Mouse (Mus musculus) lung, postnatal 14 days (tissue): ENCODE data around the gene Tob1.

Experiments
- DNase-seq: peaks from one replicate; pipeline ENCODE4 v3.0.0; 2021

Tob1 gene

DNA sequence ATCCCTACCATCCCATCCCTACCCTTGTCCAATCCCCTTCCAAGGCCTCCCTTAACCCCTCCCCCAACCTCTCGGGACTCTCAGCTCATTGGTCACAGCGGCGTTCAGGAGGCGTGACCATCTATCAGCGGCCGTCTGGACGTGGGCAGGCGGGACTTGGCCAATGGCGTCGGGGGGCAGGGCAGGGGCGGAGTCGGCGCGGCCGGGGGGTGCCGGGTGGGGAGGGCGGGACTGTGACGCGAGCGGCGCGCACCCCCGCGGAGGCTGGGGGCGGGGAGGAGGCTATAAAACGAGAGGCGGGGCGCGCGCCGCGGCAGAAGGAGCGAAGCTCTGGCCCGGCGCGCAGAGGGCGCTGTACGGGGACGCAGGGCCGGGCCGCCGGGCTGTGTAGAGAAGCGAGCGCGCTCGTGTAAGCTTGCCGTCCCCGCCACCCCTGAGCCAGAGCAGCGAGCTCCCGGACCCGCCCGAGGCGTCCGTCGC is at the start of gene Tob1:
Gene Tob1, plus strand, starts transcription at position 331 of the 480 bp plus-strand sequence.
- peak; percentile 97 for DNase-seq

DNA sequence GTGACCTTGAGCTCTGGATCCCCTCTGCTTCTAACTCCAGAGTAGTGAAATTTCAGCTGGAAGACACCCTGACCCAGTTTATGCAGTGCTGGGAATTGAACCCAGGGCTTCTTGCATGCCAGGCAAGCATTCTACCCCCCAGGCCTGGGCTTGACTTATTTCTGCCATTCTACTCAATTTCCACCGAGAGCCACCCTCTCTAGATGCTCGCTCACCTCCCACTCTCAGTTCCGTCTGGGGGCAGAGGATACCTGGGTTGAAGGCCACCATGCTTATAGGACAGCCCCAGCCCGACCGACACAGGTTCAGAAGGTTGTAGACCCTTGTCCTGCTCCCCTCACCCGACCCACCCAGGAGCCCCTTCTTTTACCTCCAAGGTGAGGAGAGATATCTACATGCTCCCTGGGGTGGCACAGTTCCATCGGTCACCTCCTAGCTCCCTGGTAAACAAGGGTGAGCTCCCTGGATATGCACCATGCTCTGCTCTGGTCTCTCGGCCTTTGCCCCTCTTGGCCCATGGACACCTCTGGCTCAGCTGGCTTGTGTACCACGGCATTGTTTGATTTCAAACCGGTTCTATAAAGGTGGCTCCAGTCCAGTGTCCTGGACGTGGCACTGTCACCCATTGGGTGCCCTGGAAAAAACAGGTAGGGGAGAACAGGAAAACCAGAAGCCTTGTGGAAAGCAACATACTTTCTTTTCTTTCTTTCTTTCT is 49.2 kb upstream of the Tob1 start:
- no peak for DNase-seq

DNA sequence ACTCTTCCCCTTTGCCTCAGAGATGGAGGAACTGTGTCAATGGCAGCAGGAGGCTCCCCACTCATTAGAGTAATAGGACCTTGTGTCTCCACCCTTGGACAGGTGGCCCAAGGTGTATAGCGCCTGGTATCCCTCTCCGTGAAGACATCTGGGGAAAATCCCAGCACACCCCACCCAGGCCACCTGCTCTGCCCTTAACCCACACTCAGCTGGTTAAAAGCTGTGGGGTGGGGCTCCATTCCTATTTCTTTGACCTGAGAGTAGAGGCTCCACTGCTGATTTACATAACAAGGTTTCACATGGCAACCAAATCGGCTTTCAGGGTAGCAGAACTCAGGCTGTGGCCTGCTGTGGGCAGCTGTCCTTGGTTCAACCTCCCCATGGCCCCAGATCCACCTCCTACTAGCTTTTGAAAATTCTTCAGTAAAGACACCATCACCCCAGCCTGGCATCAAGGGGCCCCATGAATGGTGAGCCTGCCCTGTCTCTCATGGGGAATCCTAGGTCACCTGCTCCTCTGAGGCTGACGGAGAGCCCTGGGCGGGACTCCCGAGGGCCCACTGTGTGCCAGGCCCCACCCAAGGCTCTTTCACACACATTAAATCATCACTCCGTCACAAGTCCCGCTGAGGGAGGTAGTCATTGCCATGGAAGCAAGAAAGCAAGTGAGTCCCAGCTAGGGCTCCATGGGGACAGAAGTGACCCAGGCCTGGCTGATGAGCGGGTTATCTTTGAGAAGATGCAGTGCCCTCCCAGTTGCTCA is 48.1 kb upstream of the Tob1 start:
- no peak for DNase-seq

GRCm38 (mm10) chr11:94165745-94166144 is 45.5 kb upstream of the Tob1 start:
- DNase-seq = no peak

GRCm38 (mm10) chr11:94168238-94168637 is 43.0 kb upstream of the Tob1 start:
- DNase-seq = peak; percentile 41

GRCm38 (mm10) chr11:94169596-94169995 is 41.7 kb upstream of the Tob1 start:
- DNase-seq = no peak

GRCm38 (mm10) chr11:94171691-94172090 is 39.6 kb upstream of the Tob1 start:
- no peak for DNase-seq

- DNase-seq = no peak
These were observed 39.1 kb upstream of the Tob1 start for GRCm38 (mm10) chr11:94172186-94172585.

DNA sequence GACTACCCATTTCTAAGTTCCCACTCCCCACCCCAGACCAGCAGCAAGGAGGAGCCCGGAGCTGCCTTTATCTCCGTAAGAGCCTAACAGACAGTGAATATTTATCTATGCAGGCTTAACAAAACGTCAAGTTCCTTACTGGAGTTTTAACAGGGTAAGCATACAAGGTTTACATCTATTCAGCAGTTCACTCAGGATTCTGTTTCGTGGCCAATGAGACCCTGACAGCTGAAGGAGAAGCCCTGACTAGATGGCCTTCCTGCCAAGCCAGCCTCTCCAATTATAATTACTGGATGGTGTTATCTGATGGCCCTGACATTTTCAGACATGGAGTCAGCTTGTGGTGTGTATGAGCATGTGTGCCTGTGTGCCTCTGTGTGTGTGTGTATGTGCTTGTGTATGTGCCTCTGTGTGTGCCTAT is 37.5 kb upstream of the Tob1 start:
- no peak for DNase-seq

GRCm38 (mm10) chr11:94175288-94175687 is 36.0 kb upstream of the Tob1 start:
- DNase-seq = no peak

DNA sequence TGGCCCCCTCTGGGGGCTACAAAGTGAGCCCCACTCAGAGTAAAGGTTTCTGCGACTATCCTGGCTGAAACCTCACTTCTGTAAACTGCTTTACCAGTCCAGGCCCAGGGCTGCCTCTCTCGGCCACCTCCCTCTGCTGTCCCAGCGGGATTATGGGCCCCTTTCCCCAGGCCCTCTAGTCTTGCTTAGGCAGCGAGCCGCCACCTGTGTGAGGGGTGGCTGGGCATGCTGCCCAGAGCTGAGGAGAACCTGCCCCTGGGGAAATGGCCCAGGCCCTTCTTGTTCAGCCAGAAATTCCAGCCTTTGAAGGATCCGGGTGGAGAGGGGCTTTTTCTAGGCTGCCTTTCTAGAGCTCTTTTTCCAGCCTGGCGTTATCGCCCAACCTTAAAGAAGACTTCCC is 35.6 kb upstream of the Tob1 start:
- DNase-seq = peak; percentile 30

DNA sequence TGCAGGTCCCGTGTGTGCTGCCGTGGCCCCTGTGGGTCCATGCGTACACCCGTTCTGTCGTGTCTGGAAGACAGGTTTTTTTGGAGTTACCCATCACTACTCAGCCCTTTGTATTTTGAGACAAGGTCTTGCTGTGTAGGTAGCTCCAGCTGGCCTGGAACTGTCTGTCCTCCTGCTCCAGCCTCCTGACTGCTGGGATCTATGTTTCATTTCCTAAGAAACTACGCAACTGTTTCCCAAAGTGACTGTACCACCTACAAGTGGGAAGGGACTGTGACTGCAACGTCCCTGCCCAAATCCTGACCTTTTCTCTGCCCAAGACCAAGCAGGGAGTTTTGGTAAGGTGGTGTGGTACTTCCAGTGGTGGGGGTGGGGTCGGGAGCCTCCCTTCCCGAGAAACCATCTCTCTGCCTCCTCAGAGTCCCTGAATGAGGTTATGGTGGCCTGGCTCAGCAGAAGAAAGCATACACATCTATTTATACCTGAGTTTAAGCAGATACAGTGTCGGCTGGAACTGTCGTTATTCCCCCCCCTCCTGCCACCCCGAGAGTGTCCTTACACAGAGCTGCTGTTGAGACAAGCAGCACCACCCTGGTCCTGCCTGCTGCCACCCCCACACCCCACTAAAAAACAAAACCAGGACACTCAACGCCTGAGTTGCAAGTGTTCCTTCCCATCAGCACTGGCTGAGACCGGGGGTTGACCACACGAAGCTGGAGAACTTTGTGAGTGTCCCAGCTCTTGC is 33.2 kb upstream of the Tob1 start:
- no peak for DNase-seq

DNA sequence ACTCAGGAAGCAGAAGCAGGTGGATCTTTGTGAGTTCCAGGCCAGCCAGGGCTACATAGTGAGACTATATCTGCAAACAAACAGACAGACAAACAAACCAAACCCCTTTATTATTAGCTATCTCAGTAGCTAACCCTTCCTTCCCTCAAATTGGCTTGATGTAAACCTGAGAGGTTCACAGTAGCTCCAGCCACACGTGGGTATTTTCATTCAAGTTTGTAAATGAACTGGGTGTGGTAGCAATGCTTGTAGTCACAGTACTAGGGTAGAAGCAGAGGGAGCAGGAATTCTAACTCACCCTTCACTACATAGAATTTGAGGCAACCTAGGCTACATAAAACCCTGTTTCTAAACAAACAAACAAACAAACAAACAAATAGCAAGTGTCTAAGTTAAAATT is 31.5 kb upstream of the Tob1 start:
- DNase-seq = no peak

DNA sequence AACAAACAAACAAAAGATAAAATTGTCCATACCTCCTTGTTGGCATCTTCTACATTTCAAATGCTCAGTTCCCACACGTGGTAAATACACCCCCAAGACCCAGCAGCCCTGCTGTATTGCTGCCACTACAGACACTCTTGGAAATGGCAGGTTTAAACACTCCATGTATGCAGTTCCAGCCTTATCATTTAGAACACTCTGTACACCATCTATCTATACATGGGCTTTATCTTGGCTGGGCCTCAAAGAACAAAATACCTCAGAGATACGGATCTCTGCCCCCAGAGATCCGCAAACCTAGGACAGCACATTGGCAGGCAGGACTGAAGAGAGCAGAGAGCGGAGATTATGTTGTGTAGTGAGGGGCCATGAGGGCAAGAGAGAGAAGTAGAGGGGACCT is 31.1 kb upstream of the Tob1 start:
- no peak for DNase-seq

- no peak for DNase-seq
These were observed 29.6 kb upstream of the Tob1 start for GRCm38 (mm10) chr11:94181694-94182093.

DNA sequence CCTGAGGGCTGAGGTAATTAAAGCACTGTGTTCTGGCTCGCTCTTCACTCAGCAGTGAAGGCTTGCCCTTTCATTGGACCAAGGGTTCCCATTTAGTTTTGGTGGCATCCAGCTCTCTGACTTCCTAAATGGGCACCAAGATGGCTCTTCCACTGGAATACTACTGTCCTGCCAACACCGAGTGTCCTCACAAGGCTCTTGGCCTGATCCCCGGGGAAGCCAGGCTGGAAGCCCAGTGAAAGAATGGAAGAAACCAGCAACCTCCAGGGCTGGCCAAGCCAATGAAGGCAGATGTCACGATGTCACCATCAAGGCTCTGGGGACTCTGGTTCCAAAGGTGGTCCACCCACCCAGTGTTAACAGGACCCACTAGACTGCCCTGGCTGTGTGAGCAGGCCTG is 28.5 kb upstream of the Tob1 start:
- DNase-seq = no peak

- DNase-seq = no peak
These were observed 28.1 kb upstream of the Tob1 start for GRCm38 (mm10) chr11:94183120-94183519.

GRCm38 (mm10) chr11:94183671-94184070 is 27.6 kb upstream of the Tob1 start:
- DNase-seq = no peak

DNA sequence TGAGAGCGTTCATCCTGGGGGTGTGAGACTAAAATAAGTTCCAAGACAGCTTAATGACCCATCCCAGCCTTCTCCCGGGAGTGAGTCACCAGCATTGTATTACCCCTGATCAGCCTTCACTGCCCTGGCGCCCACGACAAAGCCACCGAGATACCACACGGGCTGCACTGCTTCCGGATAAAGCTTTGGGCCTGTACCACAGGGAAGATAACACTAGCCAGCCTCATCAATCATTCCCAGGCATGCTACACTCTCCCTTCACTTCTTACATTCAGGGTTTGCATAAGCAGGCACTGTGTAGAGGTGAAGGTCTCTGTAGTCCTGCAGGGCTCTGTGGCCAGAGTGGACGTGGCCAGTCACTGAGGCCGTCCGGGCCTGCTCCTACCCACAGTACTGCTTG is 21.7 kb upstream of the Tob1 start:
- no peak for DNase-seq

DNA sequence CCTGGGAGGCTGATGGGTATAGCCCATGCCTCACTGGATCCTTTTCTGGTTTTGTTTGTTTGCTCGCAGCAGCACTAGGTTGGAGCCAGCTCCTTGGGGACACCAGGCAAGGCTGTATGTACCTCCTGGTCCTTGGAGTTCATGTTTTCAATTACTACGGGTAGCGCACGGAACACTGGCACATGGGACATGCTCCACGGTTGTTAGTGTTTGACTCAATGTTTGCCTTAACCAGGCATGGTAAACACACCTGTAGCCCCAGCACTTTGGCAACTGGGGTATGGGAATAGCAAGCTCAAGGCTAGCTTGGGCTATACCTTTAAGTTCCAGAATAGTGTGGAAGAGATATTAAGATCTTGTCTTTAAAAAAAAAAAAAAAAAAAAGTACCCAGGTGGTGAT is 20.6 kb upstream of the Tob1 start:
- DNase-seq = no peak

- no peak for DNase-seq
These were observed 18.1 kb upstream of the Tob1 start for GRCm38 (mm10) chr11:94193109-94193508.

DNA sequence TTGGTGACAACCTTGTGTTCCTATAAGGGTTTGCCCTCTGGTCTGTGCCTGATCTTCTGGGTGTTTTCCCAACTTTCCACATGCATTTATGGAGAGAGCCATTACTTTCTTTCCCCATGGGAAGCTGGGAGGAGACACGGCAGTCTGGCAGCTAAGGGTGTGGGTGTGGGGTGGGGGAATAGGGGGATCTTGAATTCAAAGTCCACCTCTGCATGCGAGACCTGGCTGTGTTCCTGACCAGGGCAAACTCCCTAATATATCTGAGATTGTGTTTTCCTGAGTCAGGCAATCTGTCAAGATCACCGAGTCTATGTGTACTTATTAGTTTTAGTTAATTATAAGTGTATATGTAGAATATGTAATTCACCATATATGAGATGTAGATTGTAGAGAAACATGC is 14.9 kb upstream of the Tob1 start:
- DNase-seq = no peak

GRCm38 (mm10) chr11:94198405-94199146 is 12.7 kb upstream of the Tob1 start:
- DNase-seq = no peak
